Mouse (Mus musculus) heart, adult 2 months (tissue): ENCODE results near the gene Olfr1130.

Source experiments
- CTCF ChIP-seq: fragments of 200-600 bp; IDR thresholded peaks from 2 replicates; pipeline ENCODE4 v1.8.1; 2022; ENCODE audit warnings: antibody characterized with exemption, mild to moderate bottlenecking, moderate library complexity
- POLR2A ChIP-seq: fragments of 200-500 bp; IDR thresholded peaks from 2 replicates; pipeline ENCODE4 v1.6.1; 2011; ENCODE audit warnings: mild to moderate bottlenecking, low read depth, low read length, control low read depth; ENCODE audit not compliant: insufficient read depth

GRCm38 (mm10) chr2:87642441-87642840 lies 36.4 kb downstream of the Olfr1130 start:
- TF ChIP-seq CTCF = no peak
- no peak for TF ChIP-seq POLR2A
